Mouse (Mus musculus) spleen, adult 18-20 months (tissue): ENCODE measurements at regions not wholly inside any gene's neighbourhood (a gene's known extent, or its start where the extent isn't known, plus 50 kb on each side); places are given as distances from the start of the nearest gene placed in this dataset.

Experiments
- DNase-seq, 2 experiments: peaks; one replicate each; pipeline ENCODE4 v3.0.0; 2022; ENCODE audit warnings: mixed read lengths in 2 of 2

- DNase-seq: no peak
Observed at GRCm38 (mm10) chr19:28205691-28206090, 194.7 kb upstream of the Rfx3 start.

GRCm38 (mm10) chr19:28203719-28204118, 192.8 kb upstream of the Rfx3 start:
- DNase-seq: no peak

GRCm38 (mm10) chr19:28199385-28199784, 188.4 kb upstream of the Rfx3 start:
- no peak for DNase-seq

- DNase-seq: no peak
Observed at GRCm38 (mm10) chr19:28196881-28197280, 185.9 kb upstream of the Rfx3 start.

GRCm38 (mm10) chr19:28192248-28192647, 181.3 kb upstream of the Rfx3 start:
- no peak for DNase-seq

- no peak for DNase-seq
Observed at GRCm38 (mm10) chr19:28191428-28192116, 180.6 kb upstream of the Rfx3 start.

GRCm38 (mm10) chr19:28190250-28190649, 179.3 kb upstream of the Rfx3 start:
- no peak for DNase-seq

- no peak for DNase-seq
Observed at GRCm38 (mm10) chr19:28188363-28188762, 177.4 kb upstream of the Rfx3 start.

- DNase-seq: no peak
Observed at GRCm38 (mm10) chr19:28182411-28183182, 171.6 kb upstream of the Rfx3 start.

GRCm38 (mm10) chr19:28181171-28181570, 170.2 kb upstream of the Rfx3 start:
- no peak for DNase-seq

GRCm38 (mm10) chr19:28178114-28178513, 167.1 kb upstream of the Rfx3 start:
- no peak for DNase-seq

- DNase-seq: no peak
Observed at GRCm38 (mm10) chr19:28176821-28177220, 165.9 kb upstream of the Rfx3 start.

GRCm38 (mm10) chr19:28171836-28172534, 161.0 kb upstream of the Rfx3 start:
- no peak for DNase-seq

- DNase-seq: no peak
Observed at GRCm38 (mm10) chr19:28167451-28168165, 156.6 kb upstream of the Rfx3 start.

- DNase-seq: no peak
Observed at GRCm38 (mm10) chr19:28166626-28167025, 155.7 kb upstream of the Rfx3 start.

GRCm38 (mm10) chr19:28165901-28166361, 155.0 kb upstream of the Rfx3 start:
- peak in 1 of 2 experiments; percentile 7 for DNase-seq

GRCm38 (mm10) chr19:28163195-28163594, 152.2 kb upstream of the Rfx3 start:
- no peak for DNase-seq

- peak in 1 of 2 experiments; percentile 6 for DNase-seq
Observed at GRCm38 (mm10) chr19:28160582-28160981, 149.6 kb upstream of the Rfx3 start.

- no peak for DNase-seq
Observed at GRCm38 (mm10) chr19:28157196-28157595, 146.2 kb upstream of the Rfx3 start.

GRCm38 (mm10) chr19:28137581-28137980, 126.6 kb upstream of the Rfx3 start:
- no peak for DNase-seq

- no peak for DNase-seq
Observed at GRCm38 (mm10) chr19:28134806-28135205, 123.8 kb upstream of the Rfx3 start.

GRCm38 (mm10) chr19:28111263-28112180, 100.6 kb upstream of the Rfx3 start:
- no peak for DNase-seq
